Mouse (Mus musculus) erythroblast, embryonic 14.5 days (primary cell): ENCODE data around the gene H13. TPM values are rescaled to one million over a fixed set of nuclear protein-coding genes. Genes with fewer than 3 reads are reported as not detected.
"Not testable (repeated sequence)": the region's sequence is repeated elsewhere in the genome, so short reads cannot be mapped to it uniquely, and the experiment has no call there.

Experiments used
- H3K27me3 ChIP-seq: 2 replicates; pipeline ENCODE4 v1.6.1; 2012; ENCODE audit warnings: inconsistent platforms; ENCODE audit not compliant: control insufficient read depth
- H3K36me3 ChIP-seq: 2 replicates; pipeline ENCODE4 v1.6.1; 2012; ENCODE audit warnings: mild to moderate bottlenecking, inconsistent platforms; ENCODE audit not compliant: control insufficient read depth
- H3K4me1 ChIP-seq: 2 replicates; pipeline ENCODE4 v1.6.1; 2012; ENCODE audit warnings: inconsistent platforms; ENCODE audit not compliant: control insufficient read depth
- H3K4me3 ChIP-seq: replicated peaks from 2 replicates; pipeline ENCODE3; 2012; ENCODE audit warnings: moderate library complexity, mild to moderate bottlenecking, inconsistent platforms
- H3K9me3 ChIP-seq: 2 replicates; pipeline ENCODE4 v1.6.1; 2012; ENCODE audit warnings: low read length, inconsistent platforms, mixed read lengths; ENCODE audit not compliant: control insufficient read depth
- GATA1 ChIP-seq: IDR thresholded peaks from 2 replicates; pipeline ENCODE4 v1.6.1; 2012; ENCODE audit warnings: low read length, inconsistent platforms, mixed read lengths
- TAL1 ChIP-seq: IDR thresholded peaks from 3 replicates; pipeline ENCODE4 v1.6.1; 2012; ENCODE audit warnings: low read length, inconsistent platforms, mixed read lengths
- polyA plus RNA-seq: library from polyadenylated mRNA; stranded (reverse); fragments of >175 nt; gene quantifications from 2 replicates; pipeline ENCODE4 v1.2.3, GENCODE M21; 2012

H13 gene
- polyA plus RNA-seq, 1 experiment, result 2.4 TPM

DNA sequence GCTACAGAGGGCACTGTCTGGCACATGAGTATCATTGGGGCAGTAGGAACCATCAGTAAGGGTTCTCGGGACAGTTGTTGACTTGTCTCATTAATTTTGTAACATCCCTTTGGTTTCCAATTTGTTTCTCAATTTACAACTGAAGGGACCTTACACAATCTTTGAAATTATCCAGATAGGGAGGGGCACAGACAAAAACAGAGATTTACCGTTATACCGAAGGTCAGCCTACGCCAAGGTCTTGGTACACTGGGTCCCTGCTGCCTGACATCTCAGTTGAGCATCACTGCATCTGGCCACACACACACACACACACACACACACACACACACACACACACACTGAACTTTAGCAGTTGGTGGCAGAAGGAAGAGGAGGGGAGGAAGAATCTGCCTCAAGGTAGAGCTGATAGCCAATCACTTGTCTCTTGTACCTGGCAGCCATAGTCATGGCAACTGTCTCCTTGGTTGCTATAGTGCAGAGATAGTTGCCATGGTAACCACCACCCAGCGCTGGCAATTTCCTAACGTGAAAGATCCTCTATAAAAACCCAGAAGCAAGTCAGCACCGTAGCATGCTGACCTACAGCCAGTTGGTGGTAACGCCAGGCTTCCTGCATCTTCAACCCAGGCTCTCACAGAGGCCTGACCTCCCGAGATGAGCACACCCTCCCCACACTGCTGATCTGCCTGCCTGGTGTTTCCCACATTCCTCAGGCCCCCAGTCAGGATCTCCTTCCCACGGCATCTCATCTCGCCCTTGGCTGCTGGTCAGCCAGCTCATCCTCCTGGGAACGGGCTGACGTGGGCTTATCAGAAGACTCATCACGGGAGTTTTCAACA lies 15.2 kb upstream of the H13 start:
- Histone ChIP-seq H3K36me3 (no peaks in the 10 kb centered on the region), H3K27me3 (no peaks in the 10 kb centered on the region), H3K9me3 (no peaks in the 10 kb centered on the region), H3K4me1 (no peaks in the 10 kb centered on the region), H3K4me3 (no peak overlapping the region)
- no peak for TF ChIP-seq TAL1
- no peak for TF ChIP-seq GATA1

DNA sequence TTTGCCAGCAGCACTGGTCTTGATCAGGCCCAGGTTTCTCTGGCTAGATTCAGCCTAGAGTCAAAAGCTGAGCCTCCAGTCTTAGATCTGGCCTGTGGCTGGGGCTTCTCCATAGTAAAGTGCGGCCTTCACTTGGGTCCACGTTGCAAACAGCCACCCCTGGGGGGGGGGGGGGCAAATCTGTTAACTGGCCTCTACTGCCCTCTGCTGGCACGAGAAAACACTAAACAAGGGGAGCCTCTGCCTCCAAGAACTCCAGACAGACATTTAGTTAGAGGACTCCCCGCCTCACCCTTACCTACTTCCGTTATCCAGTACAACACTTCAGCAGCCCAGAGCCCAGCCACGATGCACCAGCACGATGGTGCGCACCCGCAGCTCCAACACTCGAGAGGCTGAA lies 11.9 kb upstream of the H13 start:
- Histone ChIP-seq H3K4me1 (no peaks in the 10 kb centered on the region), H3K36me3 (no peaks in the 10 kb centered on the region), H3K9me3 (no peaks in the 10 kb centered on the region), H3K4me3 (no peak overlapping the region), H3K27me3 (no peaks in the 10 kb centered on the region)
- no peak for TF ChIP-seq TAL1
- no peak for TF ChIP-seq GATA1

- no peak for TF ChIP-seq TAL1
- TF ChIP-seq GATA1, result no peak
- no peaks in the 10 kb centered on the region for H3K36me3 ChIP-seq
- H3K4me1 ChIP-seq, result no peaks in the 10 kb centered on the region
- no peaks in the 10 kb centered on the region for H3K9me3 ChIP-seq
- no peak overlapping the region for H3K4me3 ChIP-seq
- H3K27me3 ChIP-seq, result peaks cover 2% of the 10 kb centered on the region; the same call in 1 of the 2 replicates
Measured at GRCm38 (mm10) chr2:152661163-152661562, 8.1 kb upstream of the H13 start.

GRCm38 (mm10) chr2:152666191-152666590 lies 3.1 kb upstream of the H13 start:
- not testable (repeated sequence) for H3K36me3 ChIP-seq, H3K27me3 ChIP-seq, H3K9me3 ChIP-seq, H3K4me3 ChIP-seq
- H3K4me1 ChIP-seq, result peaks cover 22% of the 10 kb centered on the region

DNA sequence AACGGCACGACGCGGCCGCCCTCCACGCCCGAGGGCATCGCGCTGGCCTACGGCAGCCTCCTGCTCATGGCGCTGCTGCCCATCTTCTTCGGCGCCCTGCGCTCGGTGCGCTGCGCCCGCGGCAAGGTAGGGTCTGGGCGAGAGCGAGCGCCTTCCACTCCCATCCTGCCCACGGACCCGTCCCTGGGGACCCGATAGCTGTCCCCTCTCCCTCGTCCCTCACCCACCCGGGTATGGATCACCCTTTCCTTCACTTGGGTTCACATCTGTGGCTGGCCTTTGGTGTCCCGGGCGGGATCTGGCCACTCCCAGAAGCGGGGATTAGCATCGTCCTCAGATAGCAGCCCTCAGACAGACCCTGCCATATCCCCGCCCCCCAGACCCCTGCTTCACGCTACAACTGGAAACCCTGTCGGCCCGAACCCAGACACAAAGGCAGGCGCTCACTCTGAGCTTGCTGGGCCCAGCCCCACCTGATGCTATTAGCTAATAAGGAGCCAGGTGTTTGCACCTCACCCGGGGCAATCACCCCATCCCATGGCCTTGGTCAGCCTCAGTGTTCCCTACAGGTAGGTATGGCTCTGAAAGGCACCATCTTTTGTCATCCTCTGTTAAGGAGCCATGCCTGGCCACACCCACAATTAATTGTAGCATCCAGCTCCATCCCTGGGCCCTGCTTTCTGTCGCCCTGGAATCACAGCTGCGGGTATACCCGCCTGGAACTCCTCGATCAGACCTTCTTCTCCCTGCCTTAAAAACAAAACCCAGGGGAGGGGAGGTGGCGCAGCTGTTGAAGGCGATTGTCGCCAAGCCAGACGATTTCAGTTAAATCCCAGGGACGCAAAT lies 601 bp downstream of the H13 start:
- H3K36me3 ChIP-seq, result peaks cover 22% of the 10 kb centered on the region
- H3K9me3 ChIP-seq, result no peaks in the 10 kb centered on the region
- H3K27me3 ChIP-seq, result peaks cover 2% of the 10 kb centered on the region; the same call in 1 of the 2 replicates
- no peak for TF ChIP-seq TAL1
- no peak for TF ChIP-seq GATA1
- H3K4me3 ChIP-seq, result peak overlapping the region; percentile 85
- H3K4me1 ChIP-seq, result peaks cover 39% of the 10 kb centered on the region

- H3K9me3 ChIP-seq, result no peaks in the 10 kb centered on the region
- H3K27me3 ChIP-seq, result no peaks in the 10 kb centered on the region
- TF ChIP-seq GATA1 (no peak), TAL1 (no peak)
- H3K4me3 ChIP-seq, result peak overlapping the region; percentile 85
- peaks cover 39% of the 10 kb centered on the region for H3K4me1 ChIP-seq
- peaks cover 34% of the 10 kb centered on the region for H3K36me3 ChIP-seq
Measured at GRCm38 (mm10) chr2:152670983-152671641, 1.9 kb downstream of the H13 start.

GRCm38 (mm10) chr2:152671642-152671999 lies 2.4 kb downstream of the H13 start:
- no peaks in the 10 kb centered on the region for H3K9me3 ChIP-seq
- H3K4me1 ChIP-seq, result peaks cover 39% of the 10 kb centered on the region
- H3K4me3 ChIP-seq, result no peak overlapping the region
- TF ChIP-seq TAL1 (no peak), GATA1 (no peak)
- H3K27me3 ChIP-seq, result no peaks in the 10 kb centered on the region
- H3K36me3 ChIP-seq, result peaks cover 39% of the 10 kb centered on the region

DNA sequence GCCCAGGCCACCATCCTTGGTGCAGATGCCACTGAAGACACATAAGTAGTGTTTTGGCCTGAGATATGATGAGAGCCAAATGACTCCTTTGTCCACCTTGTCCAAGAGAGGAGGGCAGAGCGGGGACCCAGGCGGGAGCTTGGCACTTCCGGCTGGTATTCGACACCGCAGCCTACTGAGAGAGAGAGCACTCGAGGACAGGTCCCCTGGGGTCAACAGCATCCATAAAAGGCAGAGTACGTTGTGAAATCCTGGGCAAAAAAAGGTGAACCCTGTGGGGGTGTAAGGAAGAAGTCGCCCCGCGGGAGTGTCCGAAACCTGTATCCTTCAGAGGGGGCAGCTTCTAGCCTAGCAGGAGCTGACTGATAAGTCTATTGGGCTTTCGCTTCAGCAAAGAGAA lies 2.9 kb downstream of the H13 start:
- H3K27me3 ChIP-seq, result no peaks in the 10 kb centered on the region
- no peak overlapping the region for H3K4me3 ChIP-seq
- TF ChIP-seq TAL1, result no peak
- peaks cover 43% of the 10 kb centered on the region for H3K36me3 ChIP-seq
- H3K9me3 ChIP-seq, result no peaks in the 10 kb centered on the region
- H3K4me1 ChIP-seq, result peaks cover 39% of the 10 kb centered on the region

- Histone ChIP-seq H3K27me3 (no peaks in the 10 kb centered on the region), H3K4me1 (peaks cover 37% of the 10 kb centered on the region), H3K36me3 (peaks cover 62% of the 10 kb centered on the region), H3K4me3 (no peak overlapping the region), H3K9me3 (no peaks in the 10 kb centered on the region)
- no peak for TF ChIP-seq TAL1
- no peak for TF ChIP-seq GATA1
Measured at GRCm38 (mm10) chr2:152674148-152674547, 4.9 kb downstream of the H13 start.
